Mouse (Mus musculus) forebrain, embryonic 14.5 days (tissue): ENCODE results near the gene Smarce1. TPM values are rescaled to one million over a fixed set of nuclear protein-coding genes. Genes with fewer than 3 reads are reported as not detected.
A peak's percentile ranks its signal among the peaks of the same experiment; 100 is the strongest.
"Not testable (repeated sequence)": the region's sequence is repeated elsewhere in the genome, so short reads cannot be mapped to it uniquely, and the experiment has no call there.

Source experiments
- ATAC-seq: fragments of 200-750 bp; cut with Nextera tagmentation; 2 replicates; pipeline ENCODE4 v1.8.0; 2017; ENCODE audit warnings: mild to moderate bottlenecking, moderate library complexity
- DNase-seq: peaks from one replicate; pipeline ENCODE4 v3.0.0-alpha.2; 2015; ENCODE audit warnings: low spot score
- H3K27ac ChIP-seq: fragments of 300-500 bp; sonication (generic); 2 replicates; pipeline ENCODE4 v1.5.1; 2014; ENCODE audit warnings: low read depth, mild to moderate bottlenecking, control low read depth, low read length, moderate library complexity
- H3K27me3 ChIP-seq: fragments of 300-500 bp; sonication (generic); replicated peaks from 2 replicates; pipeline ENCODE4 v1.6.1; 2014; ENCODE audit warnings: low read length, control low read depth, mixed read lengths; ENCODE audit not compliant: control insufficient read depth, insufficient read depth
- H3K36me3 ChIP-seq: fragments of 300-500 bp; sonication (generic); 2 replicates; pipeline ENCODE4 v1.6.1; 2014; ENCODE audit warnings: low read length, control low read depth; ENCODE audit not compliant: control insufficient read depth, insufficient read depth
- H3K4me1 ChIP-seq: fragments of 300-500 bp; sonication (generic); 2 replicates; pipeline ENCODE4 v1.6.1; 2014; ENCODE audit warnings: antibody characterized with exemption, low read length, control low read depth; ENCODE audit not compliant: control insufficient read depth, insufficient read depth
- H3K4me2 ChIP-seq: fragments of 300-500 bp; sonication (generic); 2 replicates; pipeline ENCODE4 v1.6.1; 2014; ENCODE audit warnings: mild to moderate bottlenecking, control low read depth, low read length
- H3K4me3 ChIP-seq: fragments of 300-500 bp; sonication (generic); 2 replicates; pipeline ENCODE4 v1.5.1; 2014; ENCODE audit warnings: low read depth, low read length, control low read depth
- H3K9ac ChIP-seq: fragments of 300-500 bp; sonication (generic); 2 replicates; pipeline ENCODE4 v1.6.1; 2014; ENCODE audit warnings: mild to moderate bottlenecking, low read length, control low read depth, moderate library complexity
- H3K9me3 ChIP-seq: fragments of 300-500 bp; sonication (generic); replicated peaks from 2 replicates; pipeline ENCODE4 v1.6.1; 2016; ENCODE audit warnings: low read length, control low read depth, mixed read lengths; ENCODE audit not compliant: control insufficient read depth
- WGBS: fragments of 180-500 bp; shearing (Covaris S2); extraction: QIAGEN DNeasy Blood & Tissue Kit; methylation state at CpG from one replicate; pipeline ENCODE4 v1.1.7; 2014; 5-methylcytosine and 5-hydroxymethylcytosine counted together
- polyA plus RNA-seq: library from polyadenylated mRNA; unstranded; fragments of >200 nt; fragmentation: Nextera tagmentation; extraction: Ambion mirVana; gene quantifications from 2 replicates; pipeline ENCODE4 v1.2.1, GENCODE M21; 2014

The Smarce1 gene
- polyA plus RNA-seq, 1 experiment from 2014 or later: 214 TPM

- Histone ChIP-seq H3K4me3 (no peak overlapping the region), H3K4me2 (no peak overlapping the region), H3K9me3 (no peaks in the 10 kb centered on the region), H3K27ac (no peak overlapping the region), H3K4me1 (no peaks in the 10 kb centered on the region), H3K36me3 (no peaks in the 10 kb centered on the region), H3K9ac (no peak overlapping the region), H3K27me3 (no peaks in the 10 kb centered on the region)
- no peak for DNase-seq
- no peak for ATAC-seq
- 97% methylated on average over 8 of the region's 8 CpGs for WGBS
These were observed 24.5 kb upstream of the Smarce1 start for GRCm38 (mm10) chr11:99255316-99255715.

DNA sequence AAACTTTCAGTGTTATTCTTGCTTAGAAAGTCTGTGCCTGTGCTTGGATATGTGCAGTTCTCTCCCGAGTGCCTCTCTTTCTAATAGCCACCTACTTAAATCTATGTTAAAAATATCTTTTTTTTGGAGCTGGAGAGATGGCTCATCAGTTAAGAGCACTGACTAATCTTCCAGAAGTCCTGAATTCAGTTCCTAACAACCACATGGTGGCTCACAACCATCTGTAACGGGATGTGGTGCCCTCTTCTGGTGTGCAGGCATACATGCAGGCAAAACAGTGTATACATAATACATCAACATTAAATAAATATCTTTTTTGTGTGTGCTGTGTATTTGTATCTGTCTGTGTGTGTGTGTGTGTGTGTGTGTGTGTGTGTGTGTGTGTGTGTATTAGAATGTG lies 23.1 kb upstream of the Smarce1 start:
- Histone ChIP-seq H3K4me3 (no peak overlapping the region), H3K4me1 (no peaks in the 10 kb centered on the region), H3K9ac (no peak overlapping the region), H3K27ac (no peak overlapping the region), H3K27me3 (no peaks in the 10 kb centered on the region), H3K36me3 (no peaks in the 10 kb centered on the region), H3K9me3 (no peaks in the 10 kb centered on the region), H3K4me2 (no peak overlapping the region)
- 56% methylated on average over 2 of the region's 2 CpGs for WGBS
- DNase-seq: no peak
- no peak for ATAC-seq

GRCm38 (mm10) chr11:99252671-99253070 lies 21.9 kb upstream of the Smarce1 start:
- no peak overlapping the region for H3K4me3 ChIP-seq
- no peak overlapping the region for H3K27ac ChIP-seq
- DNase-seq (no peak), ATAC-seq (no peak)
- H3K9me3 ChIP-seq: no peaks in the 10 kb centered on the region
- H3K4me1 ChIP-seq: no peaks in the 10 kb centered on the region
- 63% methylated on average over 8 of the region's 8 CpGs for WGBS
- no peak overlapping the region for H3K9ac ChIP-seq
- H3K36me3 ChIP-seq: no peaks in the 10 kb centered on the region
- no peaks in the 10 kb centered on the region for H3K27me3 ChIP-seq
- no peak overlapping the region for H3K4me2 ChIP-seq

- H3K27ac ChIP-seq: no peak overlapping the region
- no peaks in the 10 kb centered on the region for H3K36me3 ChIP-seq
- no peaks in the 10 kb centered on the region for H3K9me3 ChIP-seq
- DNase-seq (no peak), ATAC-seq (no peak)
- no peaks in the 10 kb centered on the region for H3K4me1 ChIP-seq
- H3K27me3 ChIP-seq: no peaks in the 10 kb centered on the region
- WGBS: 73% methylated on average over 3 of the region's 3 CpGs
- H3K4me2 ChIP-seq: no peak overlapping the region
- H3K9ac ChIP-seq: no peak overlapping the region
- H3K4me3 ChIP-seq: no peak overlapping the region
These were observed 19.8 kb upstream of the Smarce1 start for GRCm38 (mm10) chr11:99250666-99251065.

GRCm38 (mm10) chr11:99250241-99250640 lies 19.4 kb upstream of the Smarce1 start:
- Histone ChIP-seq H3K9ac (no peak overlapping the region), H3K4me3 (no peak overlapping the region), H3K36me3 (no peaks in the 10 kb centered on the region), H3K27me3 (no peaks in the 10 kb centered on the region), H3K9me3 (no peaks in the 10 kb centered on the region), H3K27ac (no peak overlapping the region), H3K4me2 (no peak overlapping the region), H3K4me1 (no peaks in the 10 kb centered on the region)
- DNase-seq (no peak), ATAC-seq (no peak)
- 56% methylated on average over 5 of the region's 5 CpGs for WGBS

DNA sequence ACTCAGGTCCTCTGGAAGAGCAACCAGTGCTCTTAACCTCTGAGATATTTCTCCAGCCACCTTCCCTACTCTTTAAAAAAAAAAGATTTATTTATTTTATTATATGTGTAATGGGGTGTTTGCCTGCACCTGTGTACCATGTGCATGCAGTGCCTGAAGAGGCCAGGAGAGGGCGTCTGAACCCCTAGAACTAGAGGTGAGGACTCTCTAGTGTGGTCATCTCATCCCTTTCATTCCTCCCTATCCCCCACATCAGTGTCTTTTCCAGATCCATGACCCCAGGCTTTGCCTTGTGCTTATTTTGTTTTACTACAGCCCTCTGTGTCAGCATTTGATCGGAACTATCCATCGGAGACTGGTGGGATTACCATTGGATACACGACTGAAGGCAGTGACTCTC lies 18.3 kb upstream of the Smarce1 start:
- no peak overlapping the region for H3K4me3 ChIP-seq
- H3K9me3 ChIP-seq: no peaks in the 10 kb centered on the region
- WGBS: 60% methylated on average over 4 of the region's 4 CpGs
- no peaks in the 10 kb centered on the region for H3K36me3 ChIP-seq
- no peak overlapping the region for H3K27ac ChIP-seq
- no peaks in the 10 kb centered on the region for H3K27me3 ChIP-seq
- H3K9ac ChIP-seq: no peak overlapping the region
- no peak for ATAC-seq
- DNase-seq: no peak
- no peak overlapping the region for H3K4me2 ChIP-seq
- H3K4me1 ChIP-seq: no peaks in the 10 kb centered on the region

- H3K27me3 ChIP-seq: no peaks in the 10 kb centered on the region
- H3K9me3 ChIP-seq: no peaks in the 10 kb centered on the region
- ATAC-seq (no peak), DNase-seq (no peak)
- peaks cover 4% of the 10 kb centered on the region for H3K4me1 ChIP-seq
- no peak overlapping the region for H3K27ac ChIP-seq
- H3K9ac ChIP-seq: no peak overlapping the region
- 89% methylated on average over 4 of the region's 4 CpGs for WGBS
- H3K4me3 ChIP-seq: no peak overlapping the region
- no peak overlapping the region for H3K4me2 ChIP-seq
- H3K36me3 ChIP-seq: no peaks in the 10 kb centered on the region
These were observed 17.1 kb upstream of the Smarce1 start for GRCm38 (mm10) chr11:99247916-99248315.

DNA sequence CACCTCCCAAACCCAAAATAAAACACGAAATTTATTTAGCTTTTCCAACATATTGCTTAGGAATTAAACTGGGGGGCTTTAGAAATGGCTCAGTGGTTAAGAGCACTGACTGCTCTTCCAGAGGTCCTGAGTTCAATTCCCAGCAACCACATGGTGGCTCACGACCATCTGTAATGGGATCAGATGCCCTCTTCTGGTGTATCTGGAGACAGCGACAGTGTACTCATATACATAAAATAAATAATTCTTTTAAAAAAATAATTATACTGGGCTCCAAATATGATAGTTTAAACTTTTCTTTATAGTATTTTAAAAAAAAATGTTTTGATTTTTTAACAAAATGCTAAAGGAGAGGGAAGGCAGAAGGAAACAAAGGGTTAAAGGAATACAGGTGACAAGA lies 13.7 kb upstream of the Smarce1 start:
- WGBS: 32% methylated on average over 3 of the region's 3 CpGs
- H3K4me1 ChIP-seq, ATAC-seq, DNase-seq, H3K4me2 ChIP-seq, H3K27me3 ChIP-seq, H3K27ac ChIP-seq, H3K9ac ChIP-seq, H3K36me3 ChIP-seq, H3K9me3 ChIP-seq, H3K4me3 ChIP-seq: not testable (repeated sequence)

DNA sequence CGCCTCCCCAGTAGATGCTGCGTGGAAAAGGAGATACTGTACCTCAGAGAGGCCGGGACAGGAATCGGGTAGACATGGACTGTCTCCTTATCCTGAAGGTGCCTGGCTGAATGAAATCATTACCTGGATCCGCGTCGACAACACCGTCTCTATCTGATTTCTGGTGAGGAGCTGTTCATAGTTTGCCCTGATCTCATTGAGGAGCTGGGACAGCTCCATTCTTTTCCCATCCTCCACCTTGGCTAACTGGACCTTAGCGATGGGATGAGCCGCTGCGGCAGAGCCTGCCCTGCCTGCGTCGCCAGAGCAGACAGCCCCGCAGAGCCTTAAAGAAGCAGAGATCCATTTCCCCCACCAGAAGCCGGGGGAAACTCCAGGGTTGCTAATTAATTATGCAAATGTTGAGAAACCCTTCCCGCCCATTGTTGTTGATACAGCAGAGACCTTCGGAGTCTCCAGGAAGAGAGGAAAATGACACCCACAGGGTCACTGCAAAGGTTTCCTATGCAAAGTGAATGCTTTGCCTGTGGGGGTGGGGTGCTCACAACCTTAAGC lies 13.1 kb upstream of the Smarce1 start, which contains the start of gene Krt222:
TSS of gene Krt222 (minus strand) at position 266 of the 555 bp plus-strand sequence.
- DNase-seq (peak; percentile 30), ATAC-seq (0 out of 2 replicates have a peak, but pooled peaks have one; percentile 20)
- H3K27me3 ChIP-seq: no peaks in the 10 kb centered on the region
- H3K4me1 ChIP-seq: peaks cover 4% of the 10 kb centered on the region
- 6% methylated on average over 17 of the region's 17 CpGs for WGBS
- H3K27ac ChIP-seq: no peak within 1 kb of the TSS
- H3K4me2 ChIP-seq: peak within 1 kb of the TSS; percentile 53
- H3K9me3 ChIP-seq: no peaks in the 10 kb centered on the region
- H3K36me3 ChIP-seq: no peaks in the 10 kb centered on the region
- H3K4me3 ChIP-seq: peak within 1 kb of the TSS; percentile 26
- H3K9ac ChIP-seq: peak within 1 kb of the TSS; percentile 60
